8 mouse cellular contexts compared by ENCODE assay signal in the genomic region with DNA sequence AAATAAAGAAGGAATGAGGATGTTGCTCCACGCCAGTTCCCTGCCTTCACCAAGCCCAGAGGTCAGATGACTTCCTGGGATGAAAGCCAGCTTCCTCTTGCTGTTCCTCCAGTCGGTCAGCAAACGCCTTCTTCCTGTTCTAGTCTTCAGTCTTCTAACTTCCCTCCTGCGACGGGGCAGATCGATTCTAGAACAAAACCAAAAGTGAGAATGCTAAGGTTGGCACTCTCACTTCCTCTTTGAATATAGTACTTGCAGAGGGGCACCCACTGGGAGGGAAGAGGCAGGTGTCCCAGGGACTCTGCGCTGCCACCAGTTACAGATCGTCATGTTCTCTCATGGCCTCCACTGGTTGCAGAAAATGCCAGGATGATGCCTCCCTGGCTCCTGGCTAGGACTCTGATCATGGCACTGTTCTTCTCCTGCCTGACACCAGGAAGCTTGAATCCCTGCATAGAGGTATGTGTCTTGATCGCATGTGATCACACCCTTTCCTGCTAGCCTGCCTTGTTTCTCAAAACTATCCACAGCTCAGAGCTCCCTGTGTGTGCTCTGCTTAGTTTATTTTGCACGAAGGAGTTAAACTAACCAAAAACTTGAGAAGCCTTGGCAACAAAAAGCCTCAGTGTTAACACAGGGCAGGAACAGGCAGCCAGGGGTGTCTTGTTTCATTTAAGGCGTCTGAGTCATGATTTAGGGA. TPM values are rescaled to one million over a fixed set of nuclear protein-coding genes. Genes with fewer than 3 reads are reported as not detected.
DNase-seq lines count a peak whose midpoint lies in the region; ATAC-seq and TF ChIP-seq lines count a peak whose summit lies in the region.

Gene Tlr4, plus strand, starts transcription at position 122 of the 700 bp plus-strand sequence.

- TF ChIP-seq CTCF in CH12.LX (conservative IDR thresholded peaks at IDR 0.05 in 1 of 2, IDR thresholded peaks at IDR 0.05 in 1 of 2; ENCODE audit: low read depth in 2 of 2, low read length in 2 of 2) = no peak
- TF ChIP-seq CTCF in lung, postnatal 0 days (IDR thresholded peaks at IDR 0.05) = no peak

- H3K9ac ChIP-seq in CH12.LX (ENCODE audit: insufficient read depth, low read depth) = peak within 1 kb of the TSS; percentile 98
- H3K9ac ChIP-seq in lung, postnatal 0 days (replicated peaks; ENCODE audit: low read depth) = peak within 1 kb of the TSS; percentile 16; the same call in 1 of the 2 replicates

- H3K4me3 ChIP-seq in CH12.LX (replicated peaks in 1 of 3; ENCODE audit: low read depth in 2 of 3, low read length in 2 of 3, poor library complexity in 1 of 3) = peak within 1 kb of the TSS; percentile 57 to 79 (median 75)
- peak within 1 kb of the TSS; percentile 31 for H3K4me3 ChIP-seq in lung, postnatal 0 days (ENCODE audit: low read depth, low read length)

- peak; percentile 72 for TF ChIP-seq POLR2A in CH12.LX (IDR thresholded peaks at IDR 0.05; ENCODE audit: low read depth, low read length)

- WGBS in lung, postnatal 0 days = 16% methylated on average over 11 of the region's 11 CpGs

- H3K27ac ChIP-seq in CH12.LX (ENCODE audit: insufficient read depth, low read depth) = peak within 1 kb of the TSS; percentile 95
- H3K27ac ChIP-seq in lung, postnatal 0 days (ENCODE audit: low read length) = peak within 1 kb of the TSS; percentile 82

- TF ChIP-seq EP300 in CH12.LX (IDR thresholded peaks at IDR 0.05; ENCODE audit: low read length) = peak; percentile 96
- no peak for TF ChIP-seq EP300 in lung, postnatal 0 days (IDR thresholded peaks at IDR 0.05)

- peak; percentile 92 for DNase-seq in CH12.LX (ENCODE audit: extremely low read depth)
- peak; percentile 21 for DNase-seq in adrenal gland, postnatal 25 days
- peak; percentile 81 for DNase-seq in heart, postnatal 4 days
- peak; percentile 5 to 58 for DNase-seq in layer of hippocampus, postnatal 14 days (ENCODE audit: low spot score in 2 of 2)
- DNase-seq in lung, postnatal 0 days (ENCODE audit: low spot score) = peak; percentile 91
- peak; percentile 16 to 52 for DNase-seq in spleen, postnatal 10 days (ENCODE audit: low spot score in 2 of 2)
- no peak for DNase-seq in retina, postnatal 1 day

- H3K27me3 ChIP-seq in CH12.LX (replicated peaks) = no peaks in the 10 kb centered on the region
- H3K27me3 ChIP-seq in lung, postnatal 0 days (replicated peaks; ENCODE audit: insufficient read depth, low read length) = no peaks in the 10 kb centered on the region

- H3K36me3 ChIP-seq in CH12.LX (replicated peaks in 1 of 2; ENCODE audit: control insufficient read depth in 1 of 2, insufficient read depth in 1 of 2, low read length in 1 of 2) = peaks cover 3 to 6% of the 10 kb centered on the region in 2 experiments
- H3K36me3 ChIP-seq in lung, postnatal 0 days (ENCODE audit: insufficient read depth, low read length) = no peaks in the 10 kb centered on the region

- H3K79me2 ChIP-seq in CH12.LX (replicated peaks; ENCODE audit: control insufficient read depth, extremely low read depth, insufficient read depth, poor library complexity, severe bottlenecking) = peaks cover 24% of the 10 kb centered on the region

- H3K4me2 ChIP-seq in CH12.LX (ENCODE audit: insufficient read depth, low read depth, poor library complexity, severe bottlenecking) = peak within 1 kb of the TSS; percentile 89
- H3K4me2 ChIP-seq in lung, postnatal 0 days (replicated peaks; ENCODE audit: low read depth, low read length) = peak within 1 kb of the TSS; percentile 52

- peak; percentile 55 for ATAC-seq in frontal cortex, adult (ENCODE audit: low TSS enrichment)
- peak; percentile 78 for ATAC-seq in lung, postnatal 0 days

- TF ChIP-seq RAD21 in CH12.LX (IDR thresholded peaks at IDR 0.05; ENCODE audit: low read depth, low read length) = peak; percentile 16

- dilution Hi-C loops in CH12.LX (cut with MboI; ENCODE audit: extremely low pct_ligation_motif_present, extremely low pct_unique_long_range_greater_than_20kb, low sequenced_read_pairs) = no loop called here

- in situ Hi-C loops in CH12.LX (cut with MboI; ENCODE audit: low pct_ligation_motif_present, low pct_unique_long_range_greater_than_20kb, low sequenced_read_pairs) = no loop called here

- no peaks in the 10 kb centered on the region for H3K9me3 ChIP-seq in CH12.LX (replicated peaks; ENCODE audit: low read length)
- no peaks in the 10 kb centered on the region for H3K9me3 ChIP-seq in lung, postnatal 0 days (ENCODE audit: low read length)

- peaks cover 0 to 37% of the 10 kb centered on the region in 2 experiments; a peak in 2 of 4 replicates for H3K4me1 ChIP-seq in CH12.LX (ENCODE audit: control insufficient read depth in 1 of 2, insufficient read depth in 2 of 2)
- no peaks in the 10 kb centered on the region for H3K4me1 ChIP-seq in lung, postnatal 0 days (ENCODE audit: insufficient read depth, low read depth, low read length)

TF ChIP-seq in CH12.LX, 34 proteins besides CTCF, POLR2A, EP300 and RAD21:
- 0 out of 2 replicates have a peak, but pooled peaks have one; percentile 56 for TF ChIP-seq RCOR1 (conservative IDR thresholded peaks at IDR 0.05; ENCODE audit: low read depth, low read length)
- peak; percentile 74 for TF ChIP-seq BHLHE40 (IDR thresholded peaks at IDR 0.05; ENCODE audit: low read depth, low read length)
- TF ChIP-seq ZKSCAN1 (IDR thresholded peaks at IDR 0.05; ENCODE audit: borderline replicate concordance, low read depth, low read length) = no peak
- TF ChIP-seq CHD1 (IDR thresholded peaks at IDR 0.05; ENCODE audit: low read depth, low read length) = 0 out of 2 replicates have a peak, but pooled peaks have one; percentile 12
- TF ChIP-seq SIN3A (IDR thresholded peaks at IDR 0.05; ENCODE audit: low read length) = 0 out of 2 replicates have a peak, but pooled peaks have one; percentile 60
- TF ChIP-seq KAT2A (IDR thresholded peaks at IDR 0.05; ENCODE audit: insufficient replicate concordance, low read length) = no peak
- TF ChIP-seq TBP (conservative IDR thresholded peaks at IDR 0.05; ENCODE audit: low read depth, low read length) = peak; percentile 85
- TF ChIP-seq MXI1 (IDR thresholded peaks at IDR 0.05; ENCODE audit: low read depth, low read length) = peak; percentile 0; the same call in 1 of the 2 replicates
- no peak for TF ChIP-seq PAX5 (IDR thresholded peaks at IDR 0.05; ENCODE audit: low read length)
- TF ChIP-seq JUND (conservative IDR thresholded peaks at IDR 0.05; ENCODE audit: low read depth, low read length) = peak; percentile 32; the same call in 1 of the 2 replicates
- no peak for TF ChIP-seq NRF1 (IDR thresholded peaks at IDR 0.05; ENCODE audit: low read depth, low read length)
- peak; percentile 79 for TF ChIP-seq ZMIZ1 (IDR thresholded peaks at IDR 0.05; ENCODE audit: low read depth, low read length)
- TF ChIP-seq MAFK (IDR thresholded peaks at IDR 0.05; ENCODE audit: insufficient replicate concordance, low read length) = peak; percentile 92
- TF ChIP-seq ZNF384 (IDR thresholded peaks at IDR 0.05; ENCODE audit: low read depth, low read length) = no peak
- no peak for TF ChIP-seq GABPA (IDR thresholded peaks at IDR 0.05; ENCODE audit: insufficient replicate concordance, low read depth, low read length)
- 0 out of 2 replicates have a peak, but pooled peaks have one; percentile 54 for TF ChIP-seq POLR2AphosphoS2 (IDR thresholded peaks at IDR 0.05; ENCODE audit: low read depth, low read length)
- no peak for TF ChIP-seq SMC3 (IDR thresholded peaks at IDR 0.05; ENCODE audit: low read depth, low read length)
- TF ChIP-seq MYC (IDR thresholded peaks at IDR 0.05; ENCODE audit: low read depth, low read length) = peak; percentile 34; the same call in 1 of the 2 replicates
- no peak for TF ChIP-seq ZC3H11A (IDR thresholded peaks at IDR 0.05; ENCODE audit: low read depth, low read length)
- peak; percentile 76 for TF ChIP-seq CHD2 (IDR thresholded peaks at IDR 0.05; ENCODE audit: low read length)
- TF ChIP-seq ELF1 (IDR thresholded peaks at IDR 0.05; ENCODE audit: low read depth, low read length) = peak; percentile 89
- peak; percentile 44 for TF ChIP-seq USF1 (IDR thresholded peaks at IDR 0.05; ENCODE audit: low read depth, low read length)
- TF ChIP-seq JUN (IDR thresholded peaks at IDR 0.05; ENCODE audit: insufficient read depth, low read depth, low read length) = peak; percentile 16; the same call in 1 of the 2 replicates
- peak; percentile 94 for TF ChIP-seq TCF12 (IDR thresholded peaks at IDR 0.05; ENCODE audit: low read depth, low read length)
- peak; percentile 60 for TF ChIP-seq HCFC1 (IDR thresholded peaks at IDR 0.05; ENCODE audit: low read depth, low read length)
- peak; percentile 98 for TF ChIP-seq IRF4 (IDR thresholded peaks at IDR 0.05; ENCODE audit: low read depth, low read length)
- no peak; the same call in 1 of the 2 replicates for TF ChIP-seq MAX (IDR thresholded peaks at IDR 0.05; ENCODE audit: low read length)
- TF ChIP-seq ETS1 (conservative IDR thresholded peaks at IDR 0.05; ENCODE audit: low read depth, low read length) = peak; percentile 98
- TF ChIP-seq E2F4 (IDR thresholded peaks at IDR 0.05; ENCODE audit: insufficient replicate concordance, low read depth, low read length) = 0 out of 2 replicates have a peak, but pooled peaks have one; percentile 59
- TF ChIP-seq MEF2A (IDR thresholded peaks at IDR 0.05; ENCODE audit: borderline replicate concordance, low read depth, low read length) = peak; percentile 90
- no peak for TF ChIP-seq UBTF (IDR thresholded peaks at IDR 0.05; ENCODE audit: low read depth, low read length)
- peak; percentile 68 for TF ChIP-seq NELFE (IDR thresholded peaks at IDR 0.05; ENCODE audit: low read depth, low read length)
- TF ChIP-seq MAZ (IDR thresholded peaks at IDR 0.05; ENCODE audit: low read depth, low read length) = peak; percentile 76; the same call in 1 of the 2 replicates
- no peak for TF ChIP-seq USF2 (conservative IDR thresholded peaks at IDR 0.05; ENCODE audit: low read depth, low read length)

RNA-seq across cellular contexts. Expression of gene Tlr4, which starts in this region (rescaled TPM):
- 14.4 and 19.0 TPM in 2 replicates for total RNA-seq in CH12.LX (2012; rRNA removed)
- 22.1 and 25.0 TPM in 2 replicates for total RNA-seq in CH12.LX (2014; rRNA removed)
- 8.4 and 8.6 TPM in 2 replicates for polyA plus RNA-seq in CH12.LX (2012; ENCODE audit: insufficient read length, low read depth)
- 5.1 and 5.2 TPM in 2 replicates for total RNA-seq in adrenal gland, postnatal 25 days (2021)
- 10 to 100 TPM; 16.1 to 21.2 TPM for total RNA-seq in heart, postnatal 4 days (2021)
- total RNA-seq in layer of hippocampus, postnatal 14 days (2021) = 1 to 10 TPM; 2.3 to 3.8 TPM
- 3.4 and 4.0 TPM in 2 replicates for polyA plus RNA-seq in lung, postnatal 0 days (2015; fragmentation: Nextera tagmentation; extraction: Ambion mirVana)
